Mouse (Mus musculus): ENCODE measurements around the gene L1cam. TPM values are rescaled to one million over a fixed set of nuclear protein-coding genes. Genes with fewer than 3 reads are reported as not detected.

The L1cam gene
- total RNA-seq (2017), result 59.8 to 83.7 TPM (median 81.0 TPM) in 3 replicates

DNA sequence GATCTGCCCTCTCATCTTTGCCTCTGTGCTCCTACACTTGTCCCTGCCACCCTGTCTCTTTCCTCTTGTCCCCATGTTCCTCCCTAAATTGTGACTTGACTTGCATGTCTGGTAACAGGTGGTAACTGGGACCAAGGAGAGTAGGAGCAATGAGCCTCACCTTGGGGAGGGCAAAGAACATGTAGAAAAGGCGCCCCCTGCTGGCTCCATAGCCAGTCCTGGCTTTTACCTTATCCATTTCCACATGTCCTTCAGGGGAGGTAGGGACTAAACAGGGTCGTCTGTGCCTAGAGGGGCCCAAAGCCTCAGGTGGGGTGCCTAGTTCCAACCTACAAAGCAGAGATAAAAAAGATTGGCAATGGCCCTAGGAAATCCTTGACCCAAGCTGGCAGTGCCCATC, at the start of gene L1cam:
Gene L1cam (minus strand): TSS at position 387 of the 400 bp plus-strand sequence.
- ATAC-seq (replicated peaks; ENCODE audit: insufficient number of reproducible peaks, low FRiP score, low TSS enrichment, poor library complexity, severe bottlenecking), result no peak

DNA sequence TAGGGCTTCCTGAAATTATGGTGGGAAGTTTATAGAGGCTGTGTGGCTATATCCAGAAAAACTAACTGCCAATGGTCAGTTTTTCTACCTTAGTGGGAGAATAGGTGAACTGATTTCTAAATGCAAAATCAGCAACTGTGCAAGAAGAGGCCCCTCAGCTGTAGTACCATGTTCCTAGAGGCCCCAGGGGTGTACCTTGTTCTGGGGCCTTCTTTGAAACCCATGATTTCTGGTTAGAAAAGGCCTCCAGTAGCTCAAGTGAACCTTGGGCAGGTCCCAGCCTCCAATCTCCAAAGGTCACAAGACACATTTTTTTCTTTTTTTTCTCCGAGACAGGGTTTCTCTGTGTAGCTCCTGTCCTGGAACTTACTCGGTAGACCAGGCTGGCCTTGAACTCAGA, 46.4 kb upstream of the L1cam start:
- no peak for ATAC-seq (replicated peaks; ENCODE audit: insufficient number of reproducible peaks, low FRiP score, low TSS enrichment, poor library complexity, severe bottlenecking)

DNA sequence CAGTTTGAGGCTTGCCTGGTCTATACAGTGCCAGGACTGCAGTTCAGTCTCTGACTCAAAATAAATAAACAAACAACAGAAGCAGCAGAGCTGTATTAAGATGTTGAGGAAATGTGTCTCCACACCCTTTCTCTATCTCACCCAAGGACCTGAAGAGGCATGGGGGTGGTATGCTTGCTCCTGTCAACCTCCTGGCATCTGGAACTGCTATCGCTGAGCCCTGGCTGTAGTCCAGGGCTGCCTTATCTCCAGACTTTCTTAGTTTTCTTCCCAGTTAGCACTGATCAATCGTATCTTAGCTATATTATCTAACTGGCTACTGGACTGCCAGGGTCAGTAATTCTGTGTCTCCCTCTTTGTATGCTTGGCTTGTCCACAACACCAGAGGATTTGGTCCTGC, 46.0 kb upstream of the L1cam start:
- ATAC-seq (replicated peaks; ENCODE audit: insufficient number of reproducible peaks, low FRiP score, low TSS enrichment, poor library complexity, severe bottlenecking), result no peak

DNA sequence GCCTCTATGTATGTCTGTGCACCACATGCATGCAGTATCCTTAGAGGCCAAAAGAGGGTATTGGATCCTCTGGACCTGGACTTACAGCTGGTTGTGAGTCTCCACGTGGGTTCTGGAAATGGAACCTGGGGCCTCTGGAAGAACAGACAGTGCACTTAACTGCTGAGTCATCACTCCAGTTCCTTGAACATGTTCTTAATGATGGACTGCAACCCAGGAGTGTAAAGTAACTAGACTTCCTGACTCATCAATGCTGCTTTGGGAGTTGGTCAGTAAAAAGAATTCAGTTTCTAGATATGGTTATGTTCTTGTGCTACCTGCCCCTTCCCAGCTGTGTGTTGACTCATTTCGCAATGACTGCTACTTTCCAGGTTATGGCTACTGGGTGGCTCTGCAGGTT, 36.0 kb upstream of the L1cam start:
- ATAC-seq (replicated peaks; ENCODE audit: insufficient number of reproducible peaks, low FRiP score, low TSS enrichment, poor library complexity, severe bottlenecking), result no peak

DNA sequence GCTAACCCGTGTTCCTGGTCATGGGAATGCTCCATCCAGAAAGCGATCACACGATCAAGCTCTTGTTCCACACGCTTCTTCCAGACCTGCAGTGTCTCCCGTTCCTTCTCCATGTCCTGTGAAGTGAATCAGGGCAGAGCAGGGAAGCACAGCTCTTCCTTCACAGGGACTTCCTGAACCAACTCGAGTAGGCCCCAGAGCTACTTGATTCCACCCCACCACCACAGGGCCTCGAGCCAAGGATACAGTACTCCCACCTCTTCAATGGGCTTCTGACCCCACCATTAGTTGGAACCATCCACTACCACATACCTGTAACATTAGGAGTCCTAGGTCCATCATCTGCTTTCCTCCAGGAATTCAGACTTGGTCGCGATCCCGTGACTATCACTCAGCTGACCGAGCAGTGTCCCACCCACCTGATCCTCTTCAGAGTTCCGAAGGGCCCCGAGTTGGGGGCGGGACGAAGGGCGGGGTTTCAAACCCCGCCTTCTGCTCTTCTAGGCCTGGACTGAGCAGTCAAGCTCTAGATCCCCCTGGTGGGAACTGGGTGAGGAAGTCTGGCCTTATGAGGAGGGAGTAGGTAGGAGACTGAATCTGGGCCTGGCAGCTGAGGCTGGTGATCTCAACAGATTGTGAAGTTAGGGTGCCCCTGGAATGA, 34.6 kb upstream of the L1cam start, which contains the start of gene Renbp:
Gene Renbp (minus strand): TSS at position 449 of the 661 bp plus-strand sequence.
- peak; percentile 76 for ATAC-seq (replicated peaks; ENCODE audit: insufficient number of reproducible peaks, low FRiP score, low TSS enrichment, poor library complexity, severe bottlenecking)

- ATAC-seq (replicated peaks; ENCODE audit: insufficient number of reproducible peaks, low FRiP score, low TSS enrichment, poor library complexity, severe bottlenecking), result no peak
Observed at GRCm38 (mm10) chrX:73922550-73922882, 26.6 kb upstream of the L1cam start.

GRCm38 (mm10) chrX:73921823-73922549, 26.1 kb upstream of the L1cam start, which contains the start of the genes Arhgap4 and Naa10:
Arhgap4 (minus strand) TSS chrX:73921870.
Naa10 (minus strand) TSS chrX:73921944.
- ATAC-seq (replicated peaks; ENCODE audit: insufficient number of reproducible peaks, low FRiP score, low TSS enrichment, poor library complexity, severe bottlenecking), result peak; percentile 99

DNA sequence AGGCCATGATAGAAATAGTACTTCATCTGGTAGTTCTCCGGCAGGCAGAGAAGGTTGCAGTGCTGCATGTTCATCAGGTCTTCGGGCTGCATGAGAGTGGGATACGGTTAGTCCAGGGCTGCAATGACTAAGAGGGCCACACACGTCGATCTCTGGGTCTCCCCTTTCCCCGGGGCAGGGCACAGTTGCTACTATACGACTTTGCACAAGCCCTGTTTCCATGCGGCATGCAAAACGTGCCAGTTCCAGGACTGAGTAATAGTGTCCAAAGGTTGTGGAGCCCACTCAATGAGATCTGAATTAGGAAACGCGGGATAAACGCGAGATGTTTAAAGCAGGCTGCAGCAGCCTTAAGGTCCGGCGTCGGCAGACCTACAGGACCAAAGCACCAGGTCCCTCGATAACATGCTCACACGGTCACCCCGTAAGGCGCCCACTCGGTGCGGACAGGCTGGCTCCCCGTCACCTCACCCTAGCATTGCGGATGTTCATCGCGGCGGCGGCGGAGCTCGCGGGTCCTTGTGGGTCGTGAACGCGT, 25.4 kb upstream of the L1cam start:
- no peak for ATAC-seq (replicated peaks; ENCODE audit: insufficient number of reproducible peaks, low FRiP score, low TSS enrichment, poor library complexity, severe bottlenecking)

DNA sequence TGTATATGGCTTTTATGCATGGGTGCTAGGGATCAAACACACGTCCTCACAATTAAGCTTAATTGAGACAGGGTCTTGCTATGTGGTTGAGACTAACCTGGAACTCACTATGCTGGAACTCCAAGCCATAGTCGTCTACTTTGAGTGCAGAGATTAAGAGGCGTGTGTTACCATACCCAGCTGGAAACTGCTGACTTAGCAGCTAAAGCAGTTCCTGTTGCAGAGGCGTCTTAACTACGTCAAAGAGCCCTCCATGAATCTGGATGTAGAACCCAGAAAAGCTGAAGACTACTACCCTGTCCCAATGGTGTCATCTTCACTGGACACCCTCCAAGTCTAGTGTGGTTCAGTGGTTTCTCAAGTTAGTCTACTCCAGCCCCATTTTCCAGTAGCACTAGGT, 22.7 kb upstream of the L1cam start:
- no peak for ATAC-seq (replicated peaks; ENCODE audit: insufficient number of reproducible peaks, low FRiP score, low TSS enrichment, poor library complexity, severe bottlenecking)

GRCm38 (mm10) chrX:73916945-73917344, 21.0 kb upstream of the L1cam start:
- no peak for ATAC-seq (replicated peaks; ENCODE audit: insufficient number of reproducible peaks, low FRiP score, low TSS enrichment, poor library complexity, severe bottlenecking)

- ATAC-seq (replicated peaks; ENCODE audit: insufficient number of reproducible peaks, low FRiP score, low TSS enrichment, poor library complexity, severe bottlenecking), result peak; percentile 91
Observed at GRCm38 (mm10) chrX:73914827-73915703, 19.2 kb upstream of the L1cam start.

- peak; percentile 66 for ATAC-seq (replicated peaks; ENCODE audit: insufficient number of reproducible peaks, low FRiP score, low TSS enrichment, poor library complexity, severe bottlenecking)
Observed at GRCm38 (mm10) chrX:73911588-73911987, 15.7 kb upstream of the L1cam start.

GRCm38 (mm10) chrX:73911156-73911555, 15.3 kb upstream of the L1cam start:
- ATAC-seq (replicated peaks; ENCODE audit: insufficient number of reproducible peaks, low FRiP score, low TSS enrichment, poor library complexity, severe bottlenecking), result no peak

DNA sequence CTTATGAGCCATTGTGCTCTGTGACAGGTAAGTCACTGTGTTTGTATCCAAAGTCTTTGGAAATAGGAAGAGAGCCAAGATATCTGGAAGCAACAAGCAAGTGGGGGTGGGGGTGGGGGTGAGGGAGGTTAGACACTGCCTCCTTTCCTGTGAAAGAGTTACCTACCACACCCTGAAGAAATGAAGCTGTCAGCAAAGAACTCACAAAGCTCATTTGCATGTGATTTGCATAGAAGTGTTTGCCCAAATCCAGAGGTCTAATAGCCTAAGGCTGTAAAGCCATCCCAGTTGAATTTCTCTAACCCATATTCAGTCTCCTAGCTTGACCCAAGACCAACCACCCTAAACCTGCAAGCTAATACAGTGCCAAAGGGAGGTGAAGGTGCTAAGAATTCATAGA, 14.5 kb upstream of the L1cam start:
- no peak for ATAC-seq (replicated peaks; ENCODE audit: insufficient number of reproducible peaks, low FRiP score, low TSS enrichment, poor library complexity, severe bottlenecking)

- ATAC-seq (replicated peaks; ENCODE audit: insufficient number of reproducible peaks, low FRiP score, low TSS enrichment, poor library complexity, severe bottlenecking), result no peak
Observed at GRCm38 (mm10) chrX:73910049-73910448, 14.1 kb upstream of the L1cam start.

- no peak for ATAC-seq (replicated peaks; ENCODE audit: insufficient number of reproducible peaks, low FRiP score, low TSS enrichment, poor library complexity, severe bottlenecking)
Observed at GRCm38 (mm10) chrX:73897959-73898358, 2.1 kb upstream of the L1cam start.

DNA sequence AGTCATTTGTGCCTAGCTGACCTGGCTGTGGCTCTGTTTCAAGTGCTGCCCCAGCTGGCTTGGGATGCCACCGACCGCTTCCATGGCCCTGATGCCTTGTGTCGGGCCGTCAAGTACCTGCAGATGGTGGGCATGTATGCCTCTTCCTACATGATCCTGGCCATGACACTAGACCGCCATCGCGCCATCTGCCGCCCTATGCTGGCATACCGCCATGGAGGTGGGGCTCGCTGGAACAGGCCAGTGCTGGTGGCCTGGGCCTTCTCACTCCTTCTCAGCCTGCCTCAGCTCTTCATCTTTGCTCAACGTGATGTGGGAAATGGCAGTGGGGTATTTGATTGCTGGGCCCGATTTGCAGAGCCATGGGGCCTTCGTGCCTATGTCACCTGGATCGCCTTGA, 3.1 kb downstream of the L1cam start:
- ATAC-seq (replicated peaks; ENCODE audit: insufficient number of reproducible peaks, low FRiP score, low TSS enrichment, poor library complexity, severe bottlenecking), result no peak

GRCm38 (mm10) chrX:73891551-73892152, 4.3 kb downstream of the L1cam start, which contains the start of gene Avpr2:
Avpr2 (plus strand) TSS chrX:73892102.
- no peak for ATAC-seq (replicated peaks; ENCODE audit: insufficient number of reproducible peaks, low FRiP score, low TSS enrichment, poor library complexity, severe bottlenecking)

DNA sequence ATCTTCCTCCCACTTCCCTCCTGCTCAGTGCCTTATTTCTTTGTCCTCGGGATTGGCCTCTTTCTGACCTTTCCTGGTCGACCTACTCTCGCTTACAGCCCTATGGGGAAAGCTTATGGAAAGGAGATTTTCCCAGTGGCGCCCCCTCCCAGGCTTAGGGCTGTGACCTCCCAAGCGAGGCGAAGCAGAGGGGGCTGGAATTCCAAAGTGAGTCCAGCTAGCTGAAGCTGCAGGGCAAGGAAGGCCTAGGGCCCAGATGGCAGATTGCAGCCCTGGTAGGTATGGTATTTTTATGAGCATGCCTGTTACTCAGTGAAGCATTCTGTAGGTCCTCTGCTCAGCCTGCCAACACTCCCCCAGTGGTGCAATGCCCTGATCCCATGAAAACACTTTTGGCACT, 14.4 kb downstream of the L1cam start:
- ATAC-seq (replicated peaks; ENCODE audit: insufficient number of reproducible peaks, low FRiP score, low TSS enrichment, poor library complexity, severe bottlenecking), result no peak

Data from monocyte, adult 5-6 weeks (primary cell).